8 mouse cellular contexts compared by ENCODE assay signal in genomic region chr3:41522226-41523005, GRCm38 (mm10). TPM values are rescaled to one million over a fixed set of nuclear protein-coding genes. Genes with fewer than 3 reads are reported as not detected.
DNase-seq lines count a peak whose midpoint lies in the region; ATAC-seq lines count a peak whose summit lies in the region.

No protein-coding gene starts in this region.

- peak; percentile 56 for DNase-seq in R1 (ENCODE audit: low read depth, low spot score)
- peak; percentile 45 for DNase-seq in embryonic facial prominence, embryonic 14.5 days (ENCODE audit: low spot score)
- no peak for DNase-seq in spleen, postnatal 10 days (ENCODE audit: low spot score in 2 of 2)
- no peak for DNase-seq in right cerebral cortex, postnatal 14 days
- no peak for DNase-seq in cerebellum, adult 11-12 months
- no peak for DNase-seq in right cerebral cortex, postnatal 36 days (ENCODE audit: low spot score in 2 of 2)

- H3K9me3 ChIP-seq in embryonic facial prominence, embryonic 14.5 days (ENCODE audit: control insufficient read depth, low read length), result no peaks in the 10 kb centered on the region
- no peaks in the 10 kb centered on the region for H3K9me3 ChIP-seq in kidney, embryonic 15.5 days (replicated peaks)

- no peak overlapping the region for H3K27ac ChIP-seq in embryonic facial prominence, embryonic 14.5 days (replicated peaks; ENCODE audit: low read depth, low read length)
- peak overlapping the region; percentile 45 for H3K27ac ChIP-seq in kidney, embryonic 15.5 days

- no peaks in the 10 kb centered on the region for H3K4me1 ChIP-seq in embryonic facial prominence, embryonic 14.5 days (ENCODE audit: control insufficient read depth, insufficient read depth, low read length)
- peaks cover 11% of the 10 kb centered on the region for H3K4me1 ChIP-seq in kidney, embryonic 15.5 days

- H3K4me3 ChIP-seq in embryonic facial prominence, embryonic 14.5 days (ENCODE audit: low read depth, low read length), result no peak overlapping the region
- H3K4me3 ChIP-seq in kidney, embryonic 15.5 days (replicated peaks), result no peak overlapping the region

- no peaks in the 10 kb centered on the region for H3K27me3 ChIP-seq in embryonic facial prominence, embryonic 14.5 days (replicated peaks; ENCODE audit: control insufficient read depth, insufficient read depth, low read length)
- H3K27me3 ChIP-seq in kidney, embryonic 15.5 days, result no peaks in the 10 kb centered on the region

- 45% methylated on average over 18 of the region's 18 CpGs for WGBS in embryonic facial prominence, embryonic 14.5 days
- 37% methylated on average over 18 of the region's 18 CpGs for WGBS in kidney, embryonic 15.5 days

- no peak overlapping the region for H3K4me2 ChIP-seq in embryonic facial prominence, embryonic 14.5 days (ENCODE audit: low read depth, low read length)
- peak overlapping the region; percentile 36 for H3K4me2 ChIP-seq in kidney, embryonic 15.5 days

- H3K36me3 ChIP-seq in embryonic facial prominence, embryonic 14.5 days (ENCODE audit: control insufficient read depth, insufficient read depth, low read length), result no peaks in the 10 kb centered on the region
- no peaks in the 10 kb centered on the region for H3K36me3 ChIP-seq in kidney, embryonic 15.5 days

- H3K9ac ChIP-seq in embryonic facial prominence, embryonic 14.5 days (ENCODE audit: low read depth, low read length), result no peak overlapping the region
- H3K9ac ChIP-seq in kidney, embryonic 15.5 days, result no peak overlapping the region

- peak; percentile 47; the same call in 1 of the 2 replicates for ATAC-seq in embryonic facial prominence, embryonic 14.5 days (ENCODE audit: low read depth)
- ATAC-seq in kidney, embryonic 15.5 days (replicated peaks; ENCODE audit: low FRiP score), result peak; percentile 82
- ATAC-seq in megakaryocyte, adult 5-6 weeks (ENCODE audit: poor library complexity, severe bottlenecking), result peak; percentile 24; the same call in 1 of the 2 replicates

RNA-seq across cellular contexts. Expression of gene Jade1, which starts 33.1 kb away (rescaled TPM):
- 16.1 and 16.4 TPM in 2 replicates for polyA plus RNA-seq in embryonic facial prominence, embryonic 14.5 days (2014; fragmentation: Nextera tagmentation; extraction: Ambion mirVana)
- polyA plus RNA-seq in kidney, embryonic 15.5 days (2015; fragmentation: Nextera tagmentation; extraction: Ambion mirVana), result 22.1 and 22.8 TPM in 2 replicates
- 23.4 and 26.5 TPM in 2 replicates for total RNA-seq in megakaryocyte, adult 5-6 weeks (2015)
- 17.7 and 20.4 TPM in 2 replicates for total RNA-seq in megakaryocyte, adult 5-6 weeks (2017)

Comparison
In these comparisons a context has a peak if more than half of its experiments do, and no peak if none do; other contexts are left out.
1. DNase-seq: peak in R1 (single experiment) and embryonic facial prominence, embryonic 14.5 days (single experiment); none in spleen, postnatal 10 days (0 of 2), right cerebral cortex, postnatal 14 days (single experiment), cerebellum, adult 11-12 months (single experiment) and right cerebral cortex, postnatal 36 days (0 of 2).
2. ATAC-seq: peak in every context shown above with its lines; median percentile 82 in kidney, embryonic 15.5 days; 47 in embryonic facial prominence, embryonic 14.5 days; 24 in megakaryocyte, adult 5-6 weeks.